Mouse (Mus musculus) mouse trophoblast stem cell (cell line): ENCODE measurements at regions not wholly inside any gene's neighbourhood (a gene's known extent, or its start where the extent isn't known, plus 50 kb on each side); places are given as distances from the start of the nearest gene placed in this dataset.
"Not testable (repeated sequence)": the region's sequence is repeated elsewhere in the genome, so short reads cannot be mapped to it uniquely, and the experiment has no call there.

Experiments used
- in situ Hi-C, 2 experiments: fragments of 300-500 bp; cut with MseI, MboI; formaldehyde crosslinking; loops; 2 replicates in 1 of 2; 3 replicates in 1 of 2; pipeline ENCODE4 v1.15.1; 2025

GRCm38 (mm10) chr9:84461441-84461840, 536.5 kb downstream of the Bckdhb start:
- in situ Hi-C loops, result loop anchor here (25.0 kb wide), 2 partner anchors 851 to 876 kb away; partner anchors contain the start of genes Gm11114 (in 1 of the 2) and Tent5a (in 1 of the 2)

GRCm38 (mm10) chr9:84466741-84467140, 541.8 kb downstream of the Bckdhb start:
- in situ Hi-C loops, result loop anchor here (25.0 kb wide), 2 partner anchors 846 to 871 kb away; partner anchors contain the start of genes Gm11114 (in 1 of the 2) and Tent5a (in 1 of the 2)

DNA sequence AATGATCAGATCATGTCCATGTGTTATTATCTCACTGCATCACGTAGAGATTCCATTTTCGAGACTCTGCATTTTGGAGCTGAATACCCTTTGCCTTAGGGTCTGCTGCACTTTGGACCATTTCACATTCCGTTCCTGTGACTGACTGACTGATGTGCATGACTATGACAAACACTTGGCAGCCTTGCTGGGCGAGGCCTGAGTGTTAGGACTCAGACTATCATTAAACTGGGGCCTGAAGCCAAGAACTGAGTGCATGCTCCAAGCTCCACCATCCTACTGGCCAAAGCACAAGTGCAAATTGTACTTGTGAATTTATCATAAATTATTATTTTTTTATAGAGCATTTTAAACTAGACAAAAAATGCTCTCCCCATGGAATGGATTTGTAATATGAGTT, 547.8 kb downstream of the Bckdhb start:
- in situ Hi-C loops, result loop anchor here (25.0 kb wide), 2 partner anchors 840 to 865 kb away; partner anchors contain the start of genes Gm11114 (in 1 of the 2) and Tent5a (in 1 of the 2)

- in situ Hi-C loops, result no loop called here
These were observed 551.0 kb downstream of the Bckdhb start for GRCm38 (mm10) chr9:84475906-84476305.

DNA sequence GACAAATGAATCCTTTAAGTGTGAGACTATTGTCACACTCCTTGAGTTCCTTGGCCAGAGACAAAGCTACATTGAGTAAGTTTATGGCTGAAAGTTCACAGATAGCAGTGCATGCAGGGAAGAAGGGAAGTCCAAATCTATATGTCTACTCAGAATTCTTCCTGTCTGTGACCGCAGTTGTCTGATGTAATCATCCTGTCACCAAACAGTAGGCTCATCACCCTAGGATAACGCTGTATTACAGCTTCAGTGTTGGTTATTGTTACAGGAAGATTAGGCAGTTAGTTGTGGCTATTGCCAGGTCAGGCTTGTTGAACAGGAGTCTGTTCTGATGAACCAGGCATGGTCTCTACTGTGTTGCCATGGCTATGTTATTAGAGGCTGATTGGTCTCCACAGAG, 574.6 kb downstream of the Bckdhb start:
- in situ Hi-C loops, result no loop called here

GRCm38 (mm10) chr9:84502981-84503380, 578.0 kb downstream of the Bckdhb start:
- in situ Hi-C loops, result not testable (repeated sequence)

- in situ Hi-C loops, result no loop called here
These were observed 592.1 kb downstream of the Bckdhb start for GRCm38 (mm10) chr9:84517064-84517463.

DNA sequence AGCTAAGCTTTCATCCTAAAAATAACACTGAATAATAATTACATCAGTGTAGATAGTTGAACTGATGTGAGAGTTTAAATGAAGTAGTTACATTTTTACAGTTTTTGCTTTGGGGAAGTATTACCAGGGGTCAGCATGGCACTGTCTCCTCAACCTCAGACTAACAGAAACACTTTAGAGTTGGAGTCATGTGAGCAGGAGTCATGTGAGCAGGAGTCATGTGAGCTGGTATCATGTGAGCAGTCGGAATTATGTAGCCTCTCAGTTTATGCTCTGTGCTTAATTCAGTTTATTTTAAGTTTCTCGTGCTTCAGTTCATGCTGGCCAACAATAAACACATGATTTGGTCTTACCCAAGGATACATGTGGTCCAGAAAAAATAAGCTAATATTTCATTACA, 620.5 kb downstream of the Bckdhb start:
- in situ Hi-C loops, result no loop called here

DNA sequence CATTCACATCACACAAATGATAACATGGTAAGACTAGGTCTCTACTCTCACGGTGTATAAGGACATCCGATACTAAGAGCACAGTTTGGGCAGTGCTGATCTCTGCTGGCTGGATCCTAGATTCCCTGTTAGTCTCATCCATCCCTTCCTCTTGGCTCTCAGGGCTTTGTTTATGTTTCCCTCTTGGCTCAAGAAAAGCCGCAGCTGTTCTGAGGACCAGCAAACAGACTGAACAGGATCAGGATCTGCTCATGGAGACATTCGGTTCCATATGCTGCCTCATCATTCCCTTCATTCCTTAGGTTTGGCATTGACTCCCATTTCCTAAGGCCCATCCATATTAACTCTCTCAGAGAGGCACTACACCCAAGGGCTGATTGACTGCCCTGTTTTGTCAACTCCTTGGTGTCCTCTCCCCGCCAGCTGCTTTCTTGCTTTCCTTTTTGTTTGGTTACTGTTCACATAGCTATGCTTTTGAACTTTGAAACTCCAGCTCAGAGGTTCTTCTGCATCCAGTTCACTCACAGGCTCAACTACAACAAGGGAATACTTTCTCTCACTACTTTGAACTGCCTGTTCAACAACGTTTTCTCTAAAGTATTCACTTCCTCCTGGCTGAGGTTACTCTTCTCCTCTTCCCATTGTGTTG, 623.2 kb downstream of the Bckdhb start:
- in situ Hi-C loops, result no loop called here

- in situ Hi-C loops, result no loop called here
These were observed 630.3 kb downstream of the Bckdhb start for GRCm38 (mm10) chr9:84555237-84555636.

DNA sequence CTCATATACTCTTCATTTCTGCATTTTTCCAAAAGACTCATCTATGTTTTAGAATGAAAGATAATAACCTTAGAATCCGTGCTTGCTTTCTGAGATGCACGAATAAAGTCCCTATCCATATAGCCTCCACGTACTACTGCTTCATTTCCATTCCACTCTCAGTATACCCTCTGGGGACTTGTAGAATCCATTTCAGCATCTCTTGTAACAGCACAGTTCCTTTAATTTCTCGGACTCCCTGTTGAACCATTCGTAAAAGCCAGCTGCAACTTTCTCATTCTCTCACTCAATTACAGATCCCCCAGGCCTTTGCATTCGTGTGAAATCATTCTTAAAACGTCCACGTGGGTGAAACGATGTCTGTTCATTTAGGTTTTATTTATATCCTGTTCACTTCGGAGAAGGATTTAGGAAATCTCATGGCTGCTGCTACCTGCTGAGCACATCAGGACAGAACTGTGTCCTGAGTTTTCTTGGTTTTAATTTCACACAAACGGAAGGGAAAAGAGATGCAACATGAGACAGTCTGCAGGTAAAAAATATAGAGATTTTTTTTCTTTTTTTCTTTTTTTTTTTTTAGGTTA, 631.4 kb downstream of the Bckdhb start:
- in situ Hi-C loops, result no loop called here

GRCm38 (mm10) chr9:84558346-84558745, 633.4 kb downstream of the Bckdhb start:
- in situ Hi-C loops, result no loop called here

GRCm38 (mm10) chr9:84569533-84569932, 644.6 kb downstream of the Bckdhb start:
- in situ Hi-C loops, result no loop called here

DNA sequence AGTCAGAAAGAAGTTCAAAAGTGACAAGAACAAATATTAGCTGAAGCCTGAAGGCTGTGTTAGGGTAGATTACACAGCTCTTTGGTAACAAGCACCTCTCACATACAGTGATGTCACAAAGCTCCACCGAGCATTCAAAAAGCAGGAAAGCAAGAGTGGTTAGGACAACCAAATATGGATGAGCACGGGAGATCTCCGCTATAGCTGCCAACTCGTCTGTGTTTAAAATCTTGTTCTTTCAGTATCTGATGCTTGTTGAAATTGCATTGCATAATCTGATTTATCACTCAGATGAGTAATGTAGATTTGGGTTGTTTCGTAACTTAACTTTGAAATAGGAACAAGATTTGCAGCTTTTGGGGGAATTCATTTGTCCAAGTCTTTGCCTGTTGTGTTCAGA, 652.8 kb downstream of the Bckdhb start:
- in situ Hi-C loops, result no loop called here

GRCm38 (mm10) chr9:84587791-84588190, 662.8 kb downstream of the Bckdhb start:
- in situ Hi-C loops, result no loop called here

GRCm38 (mm10) chr9:84594724-84595123, 669.8 kb downstream of the Bckdhb start:
- in situ Hi-C loops, result no loop called here
